Mouse (Mus musculus) bone marrow macrophage, adult 2 months (primary cell): ENCODE data around the gene Lrtm2.

ENCODE experiments used
- CTCF ChIP-seq: IDR thresholded peaks from 2 replicates; pipeline ENCODE4 v1.5.1; 2012; ENCODE audit warnings: low read depth, mild to moderate bottlenecking, low read length, moderate library complexity
- POLR2A ChIP-seq: IDR thresholded peaks from 2 replicates; pipeline ENCODE4 v1.6.1; 2012; ENCODE audit warnings: mild to moderate bottlenecking, low read depth, low read length, borderline replicate concordance

- no peak for TF ChIP-seq CTCF
- no peak for TF ChIP-seq POLR2A
Observed at GRCm38 (mm10) chr6:119358020-119358571, 27.5 kb upstream of the Lrtm2 start.
